Mouse (Mus musculus) c-Kit-positive CD71-negative TER-119-negative erythroid progenitor cells, embryonic 14.5 days (primary cell): ENCODE measurements around the gene Prune2.
"Not testable (repeated sequence)": the region's sequence is repeated elsewhere in the genome, so short reads cannot be mapped to it uniquely, and the experiment has no call there.

Experiments
- DNase-seq: peaks from one replicate; pipeline ENCODE4 v3.0.0-alpha.2; 2013; ENCODE audit warnings: low read depth

Prune2 gene

DNA sequence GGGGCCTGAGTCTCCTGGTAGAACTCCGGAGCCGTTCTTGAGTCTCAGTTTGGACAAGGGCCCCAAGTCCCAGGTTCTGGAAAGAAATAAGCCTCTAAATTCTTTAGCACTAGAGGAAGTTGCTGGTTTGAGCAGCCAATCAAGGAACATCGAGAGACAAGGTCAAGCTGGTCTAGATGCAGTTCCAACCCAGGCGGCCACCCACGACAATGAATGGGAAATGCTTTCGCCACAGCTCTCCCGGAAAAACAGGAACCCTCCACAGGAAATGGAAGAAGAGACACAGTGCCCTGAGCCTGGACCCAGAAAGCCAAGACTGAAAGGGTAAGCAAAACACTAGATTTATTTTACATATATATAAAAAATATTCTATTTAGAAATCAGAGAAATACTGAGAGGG lies 169.5 kb downstream of the Prune2 start:
- DNase-seq = no peak

DNA sequence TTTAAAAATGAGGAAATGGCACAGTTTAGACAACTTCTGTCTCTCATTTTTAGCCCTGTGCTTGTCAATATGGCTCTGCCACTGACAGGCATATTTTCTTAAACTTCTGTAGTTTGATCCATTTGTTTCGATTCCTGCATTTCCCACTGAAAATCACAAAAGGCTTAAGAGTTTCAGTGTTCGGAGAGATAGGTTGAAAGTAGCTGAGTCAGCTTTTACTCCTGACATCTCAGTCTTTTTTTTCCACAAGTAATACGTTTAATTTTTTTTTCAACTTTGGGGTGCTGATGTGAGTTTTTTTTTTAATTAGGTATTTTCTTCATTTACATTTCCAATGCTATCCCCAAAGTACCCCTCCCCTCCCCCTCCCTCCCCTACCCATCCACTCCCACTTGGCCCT lies 174.6 kb downstream of the Prune2 start:
- DNase-seq = no peak

DNA sequence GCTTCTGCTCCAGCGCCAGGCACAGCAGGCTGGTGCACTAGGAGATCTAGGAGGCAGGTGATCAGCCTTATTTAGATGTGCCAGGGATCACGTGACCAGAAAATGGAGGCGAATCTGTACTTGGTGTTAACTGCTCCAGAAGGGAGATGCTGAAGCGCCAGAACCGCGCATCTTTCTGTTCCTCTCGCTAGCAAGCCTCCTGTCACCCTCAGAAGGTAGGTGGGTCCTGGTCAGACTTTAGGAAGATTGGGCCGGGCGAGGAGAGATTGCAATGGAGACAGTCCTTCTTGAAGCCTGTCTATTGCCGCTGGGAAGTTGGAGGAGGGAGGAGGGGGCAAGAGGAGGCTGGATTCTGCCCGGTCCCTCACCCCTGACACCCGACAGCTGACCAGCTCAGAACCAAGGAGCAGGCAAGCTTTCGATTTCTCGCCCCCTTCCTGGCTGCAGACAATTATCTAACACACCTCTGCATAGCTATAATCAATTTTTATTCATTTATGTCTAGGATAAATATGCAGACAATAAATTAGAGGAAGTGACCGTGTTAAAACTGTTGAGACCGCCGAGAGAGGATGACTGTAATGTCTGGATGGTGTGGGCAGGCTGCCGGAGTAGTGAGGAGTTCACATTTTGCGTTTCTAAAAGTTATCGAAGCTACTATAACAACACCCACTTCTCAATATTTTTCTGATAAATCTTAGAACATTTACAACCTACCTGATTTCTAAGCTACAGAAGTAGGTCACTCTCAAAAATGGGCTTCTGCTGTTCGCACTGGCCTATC lies 181.0 kb downstream of the Prune2 start:
- DNase-seq = no peak

DNA sequence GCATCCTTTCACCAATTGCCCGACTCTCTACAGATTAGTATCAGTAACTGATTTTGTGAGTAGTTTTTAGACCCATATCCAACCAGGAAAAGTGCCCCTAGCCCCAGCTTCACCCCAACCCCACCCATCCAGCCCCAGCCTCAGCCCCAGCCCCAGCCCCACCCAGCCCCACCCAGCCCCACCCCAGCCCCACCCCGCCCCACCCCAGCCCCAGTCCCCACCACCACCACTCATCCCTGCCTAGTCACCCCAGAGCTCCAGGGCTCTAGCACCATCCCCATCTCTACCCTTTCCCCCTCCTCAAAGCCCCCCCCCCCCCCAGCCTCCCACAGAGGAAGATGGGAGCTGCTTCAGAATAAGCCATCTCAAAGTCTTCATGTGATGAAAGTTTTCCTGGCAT lies 181.7 kb downstream of the Prune2 start:
- DNase-seq = no peak

DNA sequence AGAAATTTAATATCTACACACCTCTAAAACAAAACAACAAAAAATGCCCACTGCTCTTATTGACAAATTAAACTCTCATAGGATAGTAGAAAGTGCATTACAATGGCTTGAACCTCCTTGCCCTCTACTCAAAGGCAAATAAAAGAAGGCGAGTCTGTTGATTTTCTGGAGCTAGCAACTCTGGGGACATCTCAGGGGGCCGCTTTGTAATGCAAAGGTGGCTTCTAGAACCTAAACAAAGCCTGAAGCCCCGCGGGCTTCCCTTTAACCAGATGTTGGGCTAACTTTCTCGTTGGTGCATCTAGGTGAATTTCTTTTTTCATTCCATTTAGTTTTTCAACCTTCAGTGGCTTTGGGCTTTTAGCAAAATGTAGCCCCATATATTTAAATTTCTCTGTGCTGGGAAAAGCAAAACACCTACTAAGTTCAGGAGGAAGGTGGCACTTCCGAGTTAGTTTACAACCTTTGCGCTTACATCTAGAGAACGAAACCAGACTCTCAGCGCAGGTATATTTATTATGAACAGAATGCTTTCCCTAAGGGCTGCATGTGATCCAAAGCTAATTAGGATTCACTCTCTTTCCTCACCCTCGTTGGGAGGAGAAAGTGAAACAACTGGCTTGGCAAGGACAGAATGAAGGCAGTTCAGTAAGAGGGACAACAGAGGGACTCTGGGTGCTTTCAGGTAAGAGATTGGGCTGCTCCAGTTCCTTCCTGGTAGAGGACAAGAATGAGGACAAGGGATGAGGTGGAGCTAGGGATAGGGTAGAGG lies 182.4 kb downstream of the Prune2 start:
- DNase-seq = no peak

DNA sequence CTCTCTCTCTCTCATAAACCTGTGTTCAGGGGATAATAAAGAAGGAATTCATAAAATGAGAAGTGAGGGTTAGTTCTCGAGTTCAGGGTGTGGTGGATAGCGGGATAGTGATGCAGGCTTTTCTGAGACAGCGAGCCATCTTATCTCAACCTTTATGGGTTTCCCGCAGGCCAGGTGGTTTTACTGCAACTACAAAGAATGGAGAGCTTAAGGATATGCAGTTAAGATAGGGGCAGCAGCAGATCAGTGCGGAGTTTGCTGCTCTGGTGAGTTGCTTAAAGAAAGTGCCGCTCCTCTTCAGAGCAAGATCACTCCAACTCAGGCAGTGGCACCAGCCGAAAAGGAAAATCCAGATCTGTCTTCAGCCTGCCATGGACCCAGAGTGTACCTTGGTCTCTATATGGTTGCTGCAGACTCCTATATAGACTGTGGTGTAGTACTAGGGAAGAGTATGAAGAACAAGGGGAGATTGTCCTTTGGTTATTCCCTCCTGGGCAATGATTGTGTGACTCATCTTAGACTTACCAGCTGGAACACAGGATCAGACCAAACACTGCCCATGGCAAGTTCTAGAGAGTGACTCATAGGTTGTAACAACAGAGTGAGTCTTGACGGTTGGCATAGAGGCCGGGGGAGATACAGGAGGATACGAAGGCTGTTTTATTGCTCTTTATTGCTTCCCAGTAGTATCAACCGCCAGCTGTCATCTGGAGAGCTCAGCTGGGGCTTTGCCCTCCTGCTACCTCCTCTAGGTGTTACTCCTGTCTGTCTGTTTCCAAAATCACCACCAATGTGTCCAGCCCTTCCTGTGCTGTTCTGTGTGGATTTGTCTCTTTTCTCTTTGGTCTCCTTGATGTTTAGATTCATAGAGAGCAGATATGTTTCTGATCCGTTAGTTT lies 184.3 kb downstream of the Prune2 start:
- DNase-seq = no peak

DNA sequence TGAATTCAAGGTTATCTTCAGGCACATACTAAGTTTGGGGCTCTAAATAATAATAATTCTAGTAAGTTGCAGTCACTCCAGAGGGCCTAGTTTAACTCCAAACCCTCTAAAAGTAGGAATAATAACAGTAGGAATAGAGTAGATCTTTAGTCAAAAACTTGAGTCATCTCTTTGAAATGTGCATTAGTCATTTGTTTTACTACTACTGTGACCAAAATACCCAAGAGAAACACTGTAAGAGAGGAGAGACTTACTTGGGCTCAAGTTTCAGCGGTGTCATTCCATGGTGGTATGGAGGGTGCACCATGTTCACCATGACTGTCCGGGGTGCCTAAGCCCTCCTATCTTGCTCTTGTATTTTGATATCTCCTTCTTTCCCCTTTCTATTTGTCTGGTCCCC lies 187.3 kb downstream of the Prune2 start:
- no peak for DNase-seq

DNA sequence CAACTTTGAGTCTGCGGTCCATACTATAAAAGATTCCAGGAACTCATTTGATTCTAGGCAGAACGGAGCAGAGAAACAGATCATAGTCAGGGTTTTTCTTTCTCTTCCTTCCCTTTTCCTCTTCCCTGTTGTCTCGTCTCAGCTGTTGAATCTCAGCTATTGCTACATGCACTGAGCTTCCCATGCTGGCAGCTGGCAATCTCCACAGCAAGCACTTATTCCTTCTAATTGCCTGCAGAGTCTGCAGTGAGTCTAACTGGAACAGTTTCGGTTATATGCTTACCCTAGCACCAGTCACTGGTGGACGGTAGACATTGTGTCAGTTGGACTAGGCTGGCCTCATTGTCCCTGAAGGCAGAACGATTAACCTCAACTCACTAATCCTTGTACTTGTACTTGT lies 188.3 kb downstream of the Prune2 start:
- DNase-seq = no peak

DNA sequence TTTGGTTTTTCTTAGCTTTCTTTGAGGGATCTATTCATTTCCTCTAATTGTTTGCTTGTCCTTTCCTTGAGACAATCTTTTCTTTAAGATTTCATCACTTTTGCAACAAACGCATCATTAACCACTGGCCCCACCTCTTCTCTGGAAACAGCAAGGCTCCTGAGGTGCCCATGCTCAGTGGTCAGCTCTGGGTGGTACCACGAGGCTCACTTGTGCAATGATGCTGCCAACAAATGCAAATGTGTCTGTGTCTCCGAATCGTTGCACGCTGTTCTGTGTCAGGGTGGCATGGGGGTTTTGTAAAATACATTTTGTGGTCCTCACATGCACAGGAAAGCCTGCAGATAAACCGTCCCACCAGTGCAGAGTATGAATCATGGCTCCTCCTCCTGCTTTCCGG lies 194.1 kb downstream of the Prune2 start:
- no peak for DNase-seq

DNA sequence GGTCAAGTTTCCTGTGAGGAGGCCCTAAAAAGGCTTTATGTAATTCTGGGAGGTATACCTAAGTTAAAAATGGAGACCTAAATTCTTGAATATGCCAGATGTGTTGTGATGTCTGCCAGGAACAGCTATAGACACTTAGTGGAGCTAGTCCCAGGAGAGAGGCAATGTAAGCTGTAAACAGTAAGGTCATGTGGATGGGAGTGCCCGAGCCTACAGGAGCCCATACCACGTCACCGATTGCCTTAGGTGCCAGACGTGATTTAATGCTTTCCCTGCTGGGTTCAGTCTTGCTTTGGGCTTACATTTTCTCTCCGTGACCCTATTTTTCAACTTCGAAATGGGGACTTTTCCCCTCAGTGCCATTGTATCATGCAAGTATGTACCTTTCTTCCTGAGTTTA lies 195.9 kb downstream of the Prune2 start:
- DNase-seq = no peak

DNA sequence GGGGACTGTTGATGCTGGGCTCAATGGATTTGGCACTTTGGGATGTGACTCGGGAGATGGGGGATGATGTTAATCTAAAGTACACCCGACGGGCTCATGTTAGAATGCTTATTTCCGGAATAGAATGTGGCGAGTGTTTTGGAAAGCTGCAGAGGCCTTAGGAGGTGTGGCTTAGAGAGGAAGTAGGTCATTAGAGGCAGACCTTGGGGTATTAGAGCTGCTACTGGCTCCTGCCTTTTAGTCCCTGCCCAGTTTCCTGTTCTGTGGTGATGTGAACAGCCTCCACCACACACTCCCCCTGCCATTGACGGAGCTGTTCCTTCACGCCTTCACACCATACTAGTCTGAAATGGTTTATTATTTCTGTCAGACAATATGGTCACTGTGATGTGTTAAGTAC lies 196.5 kb downstream of the Prune2 start:
- DNase-seq = no peak

DNA sequence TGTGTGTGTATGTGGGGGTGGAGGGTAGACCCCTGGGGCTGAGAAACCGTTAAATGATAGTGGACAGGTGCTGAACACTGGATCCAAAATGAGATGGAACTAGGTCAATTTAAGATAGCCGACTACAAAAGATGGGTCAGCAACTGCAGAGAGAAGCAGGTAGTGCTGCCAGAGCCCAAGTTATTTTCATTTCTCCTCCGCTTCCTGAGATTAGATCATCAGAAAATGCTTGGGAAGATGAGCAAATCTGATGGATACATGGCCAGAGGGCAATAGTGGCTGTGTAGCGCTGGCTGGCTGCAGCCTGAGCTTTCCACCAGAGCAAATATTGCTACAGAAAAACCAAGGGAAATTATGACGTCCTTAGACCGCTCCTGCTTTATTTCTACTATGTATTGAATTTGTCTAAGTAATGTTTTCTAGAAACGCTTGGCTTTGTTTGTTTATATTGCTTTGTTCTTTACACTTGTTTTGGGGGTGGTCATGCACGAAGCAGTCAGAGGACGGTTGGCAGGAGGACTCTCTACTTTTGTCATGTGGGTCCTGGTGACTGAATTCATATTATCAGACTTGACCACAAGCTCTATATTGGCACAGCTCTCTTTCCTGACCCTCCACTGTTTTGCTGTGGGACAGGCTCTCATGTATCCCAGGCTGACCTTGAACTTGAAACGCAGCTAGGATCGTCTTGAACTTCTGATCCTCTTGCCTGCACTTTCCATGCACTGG lies 198.2 kb downstream of the Prune2 start:
- no peak for DNase-seq

DNA sequence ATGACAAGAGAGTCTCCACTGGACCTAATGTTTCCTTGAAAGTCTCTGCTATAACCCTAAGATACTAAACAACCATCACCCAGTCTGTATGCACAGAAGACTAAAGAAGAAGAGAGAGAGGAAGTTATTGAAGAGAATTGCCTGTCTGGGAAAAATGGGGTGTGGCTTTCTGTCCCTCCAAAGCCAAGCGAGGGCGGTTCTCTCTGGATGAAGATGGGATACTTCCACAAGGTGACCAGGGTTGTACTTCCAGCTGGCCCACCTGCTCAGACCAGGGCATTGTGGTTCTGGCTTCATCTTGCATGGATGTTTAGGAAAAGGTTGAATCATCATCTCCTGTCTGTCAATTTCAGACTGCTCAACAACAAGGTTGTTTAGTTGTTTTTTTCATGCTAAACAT lies 199.3 kb downstream of the Prune2 start:
- DNase-seq = no peak

DNA sequence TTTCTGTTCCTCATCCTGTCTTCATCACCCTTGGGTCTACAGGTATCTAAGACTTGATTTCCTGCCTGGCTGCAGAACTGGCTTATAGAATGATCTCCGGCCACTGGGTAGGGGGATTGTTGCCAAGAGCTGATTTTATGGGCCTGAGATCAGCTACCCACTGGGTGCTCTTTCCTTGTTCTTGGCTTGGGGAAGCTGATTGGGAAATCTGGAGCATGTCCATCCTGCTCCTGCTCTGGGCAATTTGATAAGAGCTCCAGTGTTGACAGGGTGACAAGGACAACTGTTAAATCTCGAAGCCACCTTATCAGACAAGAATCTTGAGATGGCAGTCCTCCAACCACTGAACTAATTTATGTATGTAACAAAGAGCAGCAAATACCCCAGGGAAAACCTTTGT lies 203.8 kb downstream of the Prune2 start:
- no peak for DNase-seq

DNA sequence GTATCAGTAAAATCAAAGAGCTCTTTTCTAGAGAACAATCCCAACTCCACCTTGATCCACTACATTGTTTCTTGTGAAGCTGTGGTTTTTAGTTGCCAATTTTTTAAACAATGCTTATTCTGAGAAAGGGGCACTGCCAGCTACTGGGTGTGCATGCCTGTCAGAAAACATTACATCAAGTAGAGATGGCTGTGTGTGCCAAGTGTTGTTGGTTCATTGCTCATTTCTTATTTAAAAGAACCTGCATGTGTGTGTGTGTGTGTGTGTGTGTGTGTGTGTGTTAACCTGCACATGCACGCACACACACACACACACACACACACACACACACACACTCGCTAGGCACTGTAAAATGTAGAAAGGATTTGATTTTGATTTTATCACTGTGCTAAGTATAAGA lies 204.3 kb downstream of the Prune2 start:
- DNase-seq = no peak

DNA sequence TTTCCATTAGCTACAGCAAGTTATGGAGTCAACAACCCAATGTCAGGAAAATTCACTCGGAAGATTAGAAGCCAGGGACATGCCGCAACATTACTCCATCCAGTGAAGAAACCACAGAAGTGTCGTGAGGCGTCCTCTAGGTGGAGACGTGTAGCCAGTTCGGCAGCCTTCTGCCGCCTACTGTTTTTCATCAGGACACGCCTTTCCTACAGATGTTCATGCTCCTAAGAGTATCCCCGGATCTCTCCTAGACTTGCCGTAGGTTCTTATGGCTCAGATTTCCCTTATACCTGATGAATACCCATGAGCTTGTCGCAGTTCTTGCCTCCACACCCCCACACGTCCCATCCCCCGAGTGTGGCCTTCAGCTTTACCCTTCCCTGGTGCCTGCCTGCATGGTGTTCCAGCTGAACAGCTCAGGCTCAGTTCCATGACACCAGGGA lies 207.6 kb downstream of the Prune2 start:
- peak; percentile 46 for DNase-seq

DNA sequence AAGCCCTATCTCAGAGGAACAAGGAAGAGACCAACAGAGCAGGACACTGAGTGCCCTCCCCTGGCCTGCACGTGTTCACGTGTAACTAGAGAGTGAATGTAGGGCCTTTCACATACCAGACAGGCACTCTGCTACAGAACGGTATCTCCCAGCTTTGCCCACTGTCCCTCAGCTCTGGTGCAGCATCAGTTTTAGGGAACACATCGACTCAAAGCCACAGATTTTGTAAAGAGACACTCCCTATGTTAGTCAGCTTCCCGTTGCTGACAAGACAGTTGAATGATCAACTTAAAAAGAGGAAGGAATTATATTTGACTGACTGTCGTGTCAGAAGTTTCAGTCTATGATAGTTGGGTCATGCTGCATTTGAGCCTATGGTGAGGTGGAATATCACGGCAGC lies 210.4 kb downstream of the Prune2 start:
- DNase-seq = peak; percentile 24

DNA sequence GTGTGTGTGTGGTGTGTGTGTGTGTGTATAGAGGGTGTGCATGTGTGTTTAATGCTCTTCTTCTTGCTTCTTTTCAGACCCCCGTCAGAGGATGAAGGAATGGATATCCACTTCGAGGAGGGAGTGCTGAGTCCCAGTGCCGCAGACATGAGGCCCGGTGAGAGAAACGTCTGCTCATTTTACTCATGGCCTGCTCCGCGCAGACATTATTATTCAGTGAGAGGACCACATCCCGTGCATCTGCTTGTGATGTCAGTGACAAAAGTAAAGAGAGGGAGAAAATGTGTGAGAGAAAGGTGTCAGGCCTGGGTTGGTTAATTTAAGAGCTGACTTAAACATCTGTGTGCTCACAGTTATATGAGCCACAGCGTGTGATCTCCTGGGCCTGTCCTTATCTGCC lies 212.3 kb downstream of the Prune2 start:
- no peak for DNase-seq

DNA sequence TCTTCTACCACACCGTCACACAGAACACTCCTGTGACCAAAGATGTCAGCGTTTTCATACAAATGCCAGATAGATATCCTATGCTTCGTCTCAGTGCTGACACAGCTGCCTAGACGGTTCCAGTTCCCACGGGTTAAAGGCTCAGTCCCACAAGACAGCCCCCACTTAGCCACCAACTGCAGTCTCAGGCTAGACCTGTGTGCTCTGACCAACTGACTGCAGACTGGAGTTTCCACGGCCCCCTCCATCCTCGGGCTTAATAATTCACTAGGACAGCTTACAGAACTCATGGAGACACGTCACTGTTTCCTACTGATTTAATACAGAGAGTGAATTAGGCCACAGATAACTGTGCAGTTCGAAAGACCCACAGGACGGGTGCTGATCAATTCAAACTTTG lies 213.8 kb downstream of the Prune2 start:
- no peak for DNase-seq

DNA sequence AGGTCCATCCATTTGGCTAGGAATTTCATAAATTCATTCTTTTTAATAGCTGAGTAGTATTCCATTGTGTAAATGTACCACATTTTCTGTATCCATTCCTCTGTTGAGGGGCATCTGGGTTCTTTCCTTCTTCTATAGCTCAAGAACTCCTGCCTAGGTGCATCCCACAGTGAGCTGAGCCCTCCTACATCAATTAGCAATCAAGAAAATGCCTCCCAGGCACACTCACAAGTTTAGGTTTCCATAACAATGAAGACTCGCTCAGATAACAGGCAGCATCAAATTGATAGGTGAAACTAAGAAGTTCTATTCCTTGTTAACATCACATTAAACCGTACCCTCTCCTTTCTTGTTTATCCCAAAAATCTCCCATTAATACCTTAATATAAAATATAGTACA lies 218.6 kb downstream of the Prune2 start:
- not testable (repeated sequence) for DNase-seq

DNA sequence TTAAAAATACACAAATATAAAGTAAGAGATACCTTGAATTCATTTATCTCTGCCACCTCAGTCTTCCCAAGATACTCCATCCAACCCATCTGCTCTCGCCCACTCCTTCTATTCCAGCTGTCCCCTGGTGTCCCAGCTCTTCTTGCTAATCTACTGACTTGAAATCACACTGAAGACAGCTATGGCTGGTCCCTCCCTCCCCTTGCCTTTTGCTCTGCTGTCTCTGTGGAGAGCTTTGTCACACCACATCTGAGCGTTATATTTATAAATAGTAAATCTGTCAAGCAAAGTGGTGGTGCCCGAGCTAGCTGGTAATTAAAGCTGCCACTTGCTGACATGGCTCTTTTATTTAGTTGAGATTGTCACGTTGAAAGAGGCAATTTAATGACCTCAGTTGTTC lies 224.6 kb downstream of the Prune2 start:
- DNase-seq = no peak

DNA sequence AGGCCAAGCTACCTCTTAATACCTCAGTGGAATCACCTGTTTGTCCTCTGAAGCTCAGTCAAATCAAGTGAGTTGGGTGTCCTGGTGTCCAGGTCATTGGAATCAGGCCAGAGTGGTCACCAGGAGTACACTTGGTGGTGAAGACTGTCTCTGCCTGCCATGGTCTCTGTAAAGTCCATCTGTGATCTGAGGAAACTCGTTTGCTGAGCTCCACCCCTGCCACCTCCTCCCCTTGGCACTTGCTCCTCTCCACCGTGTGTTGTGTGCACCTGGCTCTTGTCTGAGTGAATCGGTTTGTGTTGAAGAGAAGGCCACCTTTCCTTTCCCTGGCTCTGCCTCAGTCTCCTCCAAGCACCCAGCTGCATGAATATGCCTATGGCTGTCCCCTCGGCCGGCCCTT lies 238.8 kb downstream of the Prune2 start:
- DNase-seq = no peak
